Mouse (Mus musculus) spleen, adult 12 weeks (tissue): ENCODE data around the gene Adap1.

Experiments
- DNase-seq: peaks from one replicate; pipeline ENCODE4 v3.0.0; 2022; ENCODE audit warnings: low spot score

Gene Adap1

DNA sequence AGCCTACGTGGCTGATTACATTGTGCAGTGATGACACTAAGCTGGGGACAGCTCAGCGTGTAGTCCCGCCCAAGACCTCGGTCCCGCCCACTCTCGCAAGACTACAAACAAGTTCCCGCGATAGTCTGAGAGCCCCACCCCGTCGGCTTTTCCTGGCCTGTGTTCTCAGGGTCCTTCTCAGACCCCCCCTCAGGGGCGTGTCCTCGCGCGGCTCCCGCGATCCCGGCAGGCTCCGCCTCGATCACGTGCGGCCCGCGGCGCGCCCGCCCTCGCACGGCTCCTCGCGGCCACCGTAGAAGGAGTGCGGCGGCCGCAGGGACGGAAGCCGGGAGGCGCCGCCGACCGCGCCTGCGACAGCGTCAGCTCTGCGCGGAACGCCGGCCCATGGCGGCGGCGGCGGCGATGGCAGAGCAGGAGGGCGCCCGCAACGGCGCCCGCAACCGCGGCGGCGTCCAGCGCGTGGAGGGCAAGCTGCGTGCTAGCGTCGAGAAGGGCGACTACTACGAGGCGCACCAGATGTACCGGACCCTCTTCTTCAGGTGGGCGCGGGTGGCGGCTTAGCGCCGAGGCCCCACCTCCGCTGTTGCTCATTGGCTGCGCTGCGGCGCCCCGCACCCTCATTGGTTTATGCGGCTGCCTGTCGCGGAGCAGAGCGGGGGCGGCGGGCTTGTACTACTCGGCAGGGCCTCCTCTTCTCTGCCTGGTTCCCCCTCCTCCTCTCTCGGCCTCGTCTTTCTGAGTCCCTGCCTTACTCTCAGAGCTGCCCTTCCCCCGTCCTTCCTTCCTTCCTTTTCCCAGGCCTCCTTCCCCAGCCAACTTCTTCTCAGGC is 73.1 kb downstream of the Adap1 start, which contains the start of gene Get4:
Gene Get4 (plus strand): TSS at position 244 of the 829 bp plus-strand sequence.
- peak; percentile 98 for DNase-seq

DNA sequence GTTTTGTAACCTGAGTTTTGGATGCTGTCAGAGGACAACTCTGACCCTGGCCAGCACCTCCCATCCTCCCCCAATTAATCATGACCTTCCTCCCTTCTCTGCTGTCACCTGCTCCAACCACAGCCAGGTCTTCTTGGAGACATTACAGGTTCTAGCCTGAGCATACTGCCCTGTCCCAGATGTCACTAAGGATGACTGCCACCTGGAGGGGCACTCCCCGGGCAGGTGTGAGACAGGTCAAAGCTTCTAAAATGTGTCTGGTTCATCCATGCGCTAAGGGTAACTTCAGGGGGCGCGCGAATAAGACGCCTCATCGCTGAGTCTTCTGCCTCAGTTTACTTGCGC is 73.7 kb downstream of the Adap1 start:
- no peak for DNase-seq

- no peak for DNase-seq
These were observed 74.1 kb downstream of the Adap1 start for GRCm38 (mm10) chr5:139251279-139251678.

DNA sequence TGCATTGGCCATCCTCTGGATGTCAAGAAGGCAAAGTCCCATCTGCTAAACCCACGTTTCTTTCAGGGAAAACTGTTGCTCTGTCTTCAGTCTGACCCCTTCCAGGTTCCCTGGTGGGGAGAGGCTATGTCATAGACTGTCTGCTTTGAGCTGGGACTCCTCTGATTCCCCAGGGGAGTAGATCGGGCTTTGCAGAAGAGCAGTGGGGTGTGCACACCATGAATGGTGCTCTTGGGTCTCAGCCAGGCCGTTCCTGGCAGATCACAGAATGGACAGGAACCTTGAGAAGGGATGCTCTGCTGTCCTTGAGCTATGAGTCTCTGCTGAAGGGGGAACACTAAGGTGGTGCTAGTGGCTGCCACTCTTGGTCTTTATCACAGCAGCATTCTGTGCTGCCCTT is 76.6 kb downstream of the Adap1 start:
- no peak for DNase-seq

DNA sequence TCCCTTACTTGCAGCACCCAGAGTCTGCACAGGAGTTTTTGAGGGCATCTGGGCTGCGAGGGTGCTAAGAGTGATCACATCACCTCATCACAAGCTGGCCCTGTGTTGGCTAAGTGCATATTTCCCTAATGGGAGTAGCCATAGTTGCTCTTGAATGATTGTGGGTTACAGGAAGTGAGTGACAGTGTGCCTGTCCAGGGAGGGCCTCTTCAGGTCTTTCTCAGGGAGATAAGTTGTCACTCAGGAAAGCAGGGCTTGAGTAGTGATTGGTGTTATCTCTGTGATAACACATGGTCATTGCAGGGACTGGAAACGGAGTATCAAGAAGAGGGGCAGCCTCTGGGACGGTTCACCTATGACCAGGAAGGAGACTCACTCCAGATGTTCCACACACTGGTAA is 77.7 kb downstream of the Adap1 start:
- no peak for DNase-seq

- no peak for DNase-seq
These were observed 82.0 kb downstream of the Adap1 start for GRCm38 (mm10) chr5:139243384-139243783.

GRCm38 (mm10) chr5:139241022-139241761 is 84.2 kb downstream of the Adap1 start:
- DNase-seq = no peak

DNA sequence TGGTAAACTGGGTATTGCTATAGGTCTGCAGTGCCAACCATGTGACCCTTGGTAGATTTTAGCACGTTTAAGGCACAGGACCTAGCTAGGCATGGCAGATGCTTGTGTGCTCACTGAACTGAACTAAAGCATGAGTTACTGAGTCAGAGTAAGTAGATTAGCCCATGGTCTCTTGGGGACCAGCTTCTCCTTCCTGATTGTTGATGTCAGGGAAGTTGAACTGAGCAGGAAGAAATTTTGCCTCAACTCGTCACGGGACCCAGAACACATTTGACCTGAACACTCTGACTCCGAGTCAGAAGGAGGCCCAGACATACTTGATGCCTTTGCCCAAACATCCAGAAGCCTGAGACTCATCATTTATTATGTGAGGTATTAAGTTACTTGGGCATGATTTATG is 88.0 kb downstream of the Adap1 start:
- DNase-seq = no peak

GRCm38 (mm10) chr5:139234423-139234822 is 91.0 kb downstream of the Adap1 start:
- DNase-seq = no peak

DNA sequence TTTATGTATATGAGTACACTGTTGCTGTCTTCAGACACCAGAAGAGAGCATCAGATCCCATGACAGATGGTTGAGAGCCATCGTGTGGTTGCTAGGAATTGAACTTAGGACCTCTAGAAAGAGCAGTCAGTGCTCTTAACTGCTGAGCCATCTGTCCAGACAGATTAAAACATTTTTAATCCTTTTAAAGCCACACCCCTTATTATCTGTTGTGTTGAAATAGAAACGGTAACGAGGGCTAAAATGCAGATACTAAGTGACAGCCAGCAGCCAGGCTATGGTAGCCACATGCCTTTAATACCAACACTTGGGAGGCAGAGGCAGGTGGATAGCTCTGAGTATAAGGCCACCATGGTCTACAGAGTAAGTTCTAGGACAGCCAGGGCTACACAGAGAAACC is 93.3 kb downstream of the Adap1 start:
- DNase-seq = no peak

GRCm38 (mm10) chr5:139229716-139230115 is 95.7 kb downstream of the Adap1 start:
- no peak for DNase-seq

- DNase-seq = no peak
These were observed 97.1 kb downstream of the Adap1 start for GRCm38 (mm10) chr5:139228318-139228717.

GRCm38 (mm10) chr5:139227645-139228044 is 97.8 kb downstream of the Adap1 start:
- no peak for DNase-seq

- DNase-seq = no peak
These were observed 98.2 kb downstream of the Adap1 start for GRCm38 (mm10) chr5:139227236-139227635.

DNA sequence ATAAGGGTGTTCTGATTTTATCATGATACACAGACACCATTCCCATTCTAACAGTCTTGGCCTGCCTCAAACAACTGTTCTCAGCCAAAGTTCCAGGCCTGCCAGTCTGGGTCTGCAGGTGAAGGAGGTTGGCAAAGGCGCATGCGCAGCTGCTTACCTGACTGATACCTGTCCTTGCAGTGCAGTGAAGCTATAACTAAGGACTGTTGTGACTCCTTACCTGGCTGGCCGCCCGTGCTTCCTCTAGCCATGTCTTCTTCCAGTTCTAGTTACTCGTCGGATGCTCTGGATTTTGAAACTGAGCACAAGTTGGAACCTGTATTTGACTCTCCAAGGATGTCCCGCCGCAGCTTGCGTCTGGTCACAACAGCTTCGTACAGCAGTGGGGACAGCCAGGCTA is 102.1 kb downstream of the Adap1 start:
- DNase-seq = no peak
